Mouse (Mus musculus) stomach, embryonic 15.5 days (tissue): Measurements from ENCODE around the gene Scin. TPM values are rescaled to one million over a fixed set of nuclear protein-coding genes. Genes with fewer than 3 reads are reported as not detected.
A peak's percentile ranks its signal among the peaks of the same experiment; 100 is the strongest.

Experiments used
- ATAC-seq: fragments of 200-750 bp; cut with Nextera tagmentation; 2 replicates; pipeline ENCODE4 v1.8.0; 2017; ENCODE audit warnings: low read depth, moderate number of reproducible peaks, moderate TSS enrichment; ENCODE audit not compliant: insufficient read depth, low FRiP score
- H3K27ac ChIP-seq: fragments of 300-500 bp; sonication (generic); 2 replicates; pipeline ENCODE4 v1.5.1; 2015; ENCODE audit warnings: mild to moderate bottlenecking, inconsistent platforms
- H3K27me3 ChIP-seq: fragments of 300-500 bp; sonication (generic); replicated peaks from 2 replicates; pipeline ENCODE4 v1.6.1; 2015; ENCODE audit warnings: inconsistent platforms
- H3K36me3 ChIP-seq: fragments of 300-500 bp; sonication (generic); 2 replicates; pipeline ENCODE4 v1.6.1; 2015; ENCODE audit warnings: inconsistent platforms
- H3K4me1 ChIP-seq: fragments of 300-500 bp; sonication (generic); 2 replicates; pipeline ENCODE4 v1.6.1; 2015; ENCODE audit warnings: inconsistent platforms
- H3K4me2 ChIP-seq: fragments of 300-500 bp; sonication (generic); 2 replicates; pipeline ENCODE4 v1.6.1; 2015; ENCODE audit warnings: mild to moderate bottlenecking, inconsistent platforms
- H3K4me3 ChIP-seq: fragments of 300-500 bp; sonication (generic); replicated peaks from 2 replicates; pipeline ENCODE4 v1.5.1; 2015; ENCODE audit warnings: inconsistent platforms
- H3K9ac ChIP-seq: fragments of 300-500 bp; sonication (generic); 2 replicates; pipeline ENCODE4 v1.6.1; 2015; ENCODE audit warnings: inconsistent platforms
- H3K9me3 ChIP-seq: fragments of 300-500 bp; sonication (generic); 2 replicates; pipeline ENCODE4 v1.6.1; 2016; ENCODE audit warnings: inconsistent platforms
- WGBS: fragments of 180-500 bp; shearing (Covaris S2); methylation state at CpG from one replicate; pipeline ENCODE4 v1.1.7; 2015; 5-methylcytosine and 5-hydroxymethylcytosine counted together
- polyA plus RNA-seq: library from polyadenylated mRNA; unstranded; fragments of >200 nt; fragmentation: Nextera tagmentation; extraction: Ambion mirVana; gene quantifications from 2 replicates; pipeline ENCODE4 v1.2.1, GENCODE M21; 2015

The Scin gene
- polyA plus RNA-seq, 1 experiment from 2014 or later: 9.4 TPM

- no peaks in the 10 kb centered on the region for H3K27me3 ChIP-seq
- ATAC-seq: no peak
- no peak overlapping the region for H3K27ac ChIP-seq
- no peaks in the 10 kb centered on the region for H3K9me3 ChIP-seq
- no peaks in the 10 kb centered on the region for H3K36me3 ChIP-seq
- 58% methylated on average over 2 of the region's 2 CpGs for WGBS
- H3K4me1 ChIP-seq: no peaks in the 10 kb centered on the region
- H3K9ac ChIP-seq: no peak overlapping the region
- H3K4me3 ChIP-seq: no peak overlapping the region
- H3K4me2 ChIP-seq: no peak overlapping the region
Observed at GRCm38 (mm10) chr12:40104750-40105149, 29.3 kb downstream of the Scin start.

DNA sequence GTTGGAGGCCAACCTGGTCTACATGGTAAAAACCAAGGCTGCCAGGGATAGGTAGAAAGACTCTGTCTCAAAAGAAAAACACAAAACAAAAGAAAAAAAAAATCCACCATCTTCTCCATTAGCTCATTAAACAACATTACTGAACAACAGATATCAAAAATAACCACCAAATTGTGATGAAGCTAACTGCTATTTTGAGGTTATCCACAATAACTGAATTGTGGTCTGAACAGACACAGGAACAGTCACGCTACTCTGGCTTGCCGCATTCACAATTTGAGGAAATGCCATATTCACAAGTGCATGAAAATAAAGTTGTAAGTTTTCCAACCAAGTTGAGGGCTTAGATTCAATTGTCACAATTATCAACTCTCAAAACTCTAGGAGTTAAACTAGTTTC is 31.7 kb downstream of the Scin start:
- no peak overlapping the region for H3K4me2 ChIP-seq
- no peak overlapping the region for H3K27ac ChIP-seq
- H3K27me3 ChIP-seq: no peaks in the 10 kb centered on the region
- WGBS: 90% methylated on average over 2 of the region's 2 CpGs
- H3K9me3 ChIP-seq: no peaks in the 10 kb centered on the region
- H3K4me3 ChIP-seq: no peak overlapping the region
- no peaks in the 10 kb centered on the region for H3K4me1 ChIP-seq
- H3K36me3 ChIP-seq: no peaks in the 10 kb centered on the region
- ATAC-seq: no peak
- no peak overlapping the region for H3K9ac ChIP-seq

GRCm38 (mm10) chr12:40099407-40099806 is 34.6 kb downstream of the Scin start:
- ATAC-seq: no peak
- Histone ChIP-seq H3K27me3 (no peaks in the 10 kb centered on the region), H3K9me3 (no peaks in the 10 kb centered on the region), H3K4me1 (no peaks in the 10 kb centered on the region), H3K4me3 (no peak overlapping the region), H3K9ac (no peak overlapping the region), H3K36me3 (no peaks in the 10 kb centered on the region), H3K27ac (no peak overlapping the region), H3K4me2 (no peak overlapping the region)
- 73% methylated on average over 2 of the region's 2 CpGs for WGBS

GRCm38 (mm10) chr12:40097449-40097848 is 36.6 kb downstream of the Scin start:
- WGBS: 86% methylated on average over 4 of the region's 4 CpGs
- Histone ChIP-seq H3K4me2 (no peak overlapping the region), H3K27ac (no peak overlapping the region), H3K4me3 (no peak overlapping the region), H3K9me3 (no peaks in the 10 kb centered on the region), H3K36me3 (no peaks in the 10 kb centered on the region), H3K4me1 (no peaks in the 10 kb centered on the region), H3K27me3 (no peaks in the 10 kb centered on the region), H3K9ac (no peak overlapping the region)
- ATAC-seq: no peak

DNA sequence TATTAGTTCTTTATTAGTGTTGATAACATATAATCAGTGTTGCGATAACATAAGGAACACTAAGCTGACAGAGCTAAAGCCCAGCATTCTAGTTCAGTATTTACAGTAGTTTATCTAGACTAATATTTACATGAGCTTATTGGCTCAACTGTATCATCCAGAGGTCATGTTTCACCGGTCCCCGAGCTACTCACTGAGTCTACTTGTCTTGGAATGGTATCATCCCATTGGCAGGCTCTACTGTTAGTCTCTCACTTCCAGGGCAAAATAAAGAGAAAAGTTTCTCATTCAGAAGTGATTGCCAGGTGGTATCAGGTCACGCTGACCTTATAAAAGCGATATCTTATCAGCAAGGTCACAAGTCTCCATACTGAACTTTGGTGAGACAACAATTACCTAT is 37.0 kb downstream of the Scin start:
- Histone ChIP-seq H3K4me1 (no peaks in the 10 kb centered on the region), H3K27ac (no peak overlapping the region), H3K9me3 (no peaks in the 10 kb centered on the region), H3K4me2 (no peak overlapping the region), H3K36me3 (no peaks in the 10 kb centered on the region), H3K4me3 (no peak overlapping the region), H3K27me3 (no peaks in the 10 kb centered on the region), H3K9ac (no peak overlapping the region)
- ATAC-seq: no peak
- 70% methylated on average over 5 of the region's 5 CpGs for WGBS

GRCm38 (mm10) chr12:40096453-40096852 is 37.6 kb downstream of the Scin start:
- H3K9me3 ChIP-seq: no peaks in the 10 kb centered on the region
- WGBS: 51% methylated on average over 3 of the region's 3 CpGs
- no peak overlapping the region for H3K4me2 ChIP-seq
- H3K4me3 ChIP-seq: no peak overlapping the region
- no peaks in the 10 kb centered on the region for H3K4me1 ChIP-seq
- H3K9ac ChIP-seq: no peak overlapping the region
- ATAC-seq: no peak
- H3K27me3 ChIP-seq: no peaks in the 10 kb centered on the region
- no peaks in the 10 kb centered on the region for H3K36me3 ChIP-seq
- H3K27ac ChIP-seq: no peak overlapping the region

- 71% methylated on average over 3 of the region's 3 CpGs for WGBS
- H3K4me1 ChIP-seq: no peaks in the 10 kb centered on the region
- no peaks in the 10 kb centered on the region for H3K27me3 ChIP-seq
- H3K4me3 ChIP-seq: no peak overlapping the region
- H3K9ac ChIP-seq: no peak overlapping the region
- no peaks in the 10 kb centered on the region for H3K9me3 ChIP-seq
- H3K27ac ChIP-seq: no peak overlapping the region
- no peak for ATAC-seq
- H3K4me2 ChIP-seq: no peak overlapping the region
- H3K36me3 ChIP-seq: no peaks in the 10 kb centered on the region
Observed at GRCm38 (mm10) chr12:40090017-40090416, 44.0 kb downstream of the Scin start.

DNA sequence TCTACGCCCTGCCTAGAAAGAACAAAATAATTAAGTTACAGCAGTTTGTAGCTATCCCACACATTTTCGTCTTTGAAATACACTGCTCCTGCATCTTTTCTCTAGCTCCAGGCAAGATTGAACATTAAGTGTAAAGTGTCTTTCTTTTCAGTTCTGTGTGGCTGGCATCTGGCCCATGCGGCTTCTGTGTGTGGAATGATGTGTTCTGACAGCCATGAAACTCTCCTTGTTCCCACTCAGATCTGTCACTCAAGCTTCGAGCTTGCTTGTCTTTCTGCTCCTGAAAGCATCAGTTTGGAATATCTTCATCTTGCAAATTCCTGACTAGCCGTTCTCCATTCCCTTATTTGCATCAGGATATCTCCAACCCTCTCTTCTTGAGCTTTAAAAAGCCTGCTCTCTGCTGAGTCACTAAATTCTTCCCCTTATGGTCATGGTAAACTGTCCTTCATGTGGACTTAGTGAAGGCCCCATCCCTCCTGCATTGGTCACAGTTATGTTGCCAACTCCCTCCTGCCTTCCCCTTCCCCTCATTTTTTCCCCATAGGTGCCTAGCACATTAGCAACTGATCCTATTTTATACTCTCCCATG is 48.2 kb downstream of the Scin start:
- no peaks in the 10 kb centered on the region for H3K27me3 ChIP-seq
- no peaks in the 10 kb centered on the region for H3K9me3 ChIP-seq
- WGBS: 79% methylated on average over 5 of the region's 5 CpGs
- H3K4me3 ChIP-seq: no peak overlapping the region
- H3K27ac ChIP-seq: no peak overlapping the region
- H3K4me2 ChIP-seq: no peak overlapping the region
- H3K4me1 ChIP-seq: no peaks in the 10 kb centered on the region
- no peak overlapping the region for H3K9ac ChIP-seq
- H3K36me3 ChIP-seq: no peaks in the 10 kb centered on the region
- ATAC-seq: no peak

DNA sequence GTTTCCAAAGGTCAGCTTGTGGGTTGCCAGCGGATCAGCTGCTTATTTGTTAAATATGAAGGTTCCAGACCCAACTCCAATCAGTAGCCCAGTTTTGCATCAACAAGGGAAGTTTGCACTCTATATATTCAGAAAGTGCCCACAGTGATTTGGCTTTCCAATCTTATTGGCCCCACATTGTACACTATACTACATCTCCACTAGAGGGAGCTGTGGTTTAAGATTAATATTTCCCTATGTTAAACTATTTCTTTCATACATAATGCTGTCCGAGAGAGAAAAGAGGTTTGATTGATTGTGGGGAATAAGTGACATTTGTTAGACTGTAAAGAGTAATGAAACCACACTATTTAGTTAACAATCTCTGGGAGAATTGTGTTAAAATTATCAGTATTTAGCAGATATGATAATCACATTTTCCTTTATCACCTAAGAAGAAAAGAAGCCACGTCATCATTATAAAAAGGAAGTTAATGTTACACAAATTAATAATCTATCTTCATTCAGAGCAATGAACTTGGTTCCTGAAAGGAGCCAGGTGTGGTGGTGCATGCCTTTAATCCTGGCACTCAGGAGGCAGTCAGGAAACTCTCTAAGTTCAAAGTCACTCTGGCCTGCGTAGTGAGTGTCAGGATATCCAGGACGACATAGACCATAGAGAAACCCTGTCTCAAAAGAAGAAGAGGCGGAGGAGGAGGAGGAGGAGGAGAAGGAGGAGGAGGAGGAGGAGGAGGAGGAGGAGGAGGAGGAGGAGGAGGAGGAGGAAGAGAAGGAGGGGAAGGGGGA is 51.4 kb downstream of the Scin start:
- Histone ChIP-seq H3K27me3 (no peaks in the 10 kb centered on the region), H3K27ac (no peak overlapping the region), H3K9me3 (no peaks in the 10 kb centered on the region), H3K36me3 (no peaks in the 10 kb centered on the region), H3K9ac (no peak overlapping the region), H3K4me2 (no peak overlapping the region), H3K4me3 (no peak overlapping the region), H3K4me1 (no peaks in the 10 kb centered on the region)
- 28% methylated on average over 5 of the region's 6 CpGs for WGBS
- peak; percentile 53; the same call in 1 of the 2 replicates for ATAC-seq

DNA sequence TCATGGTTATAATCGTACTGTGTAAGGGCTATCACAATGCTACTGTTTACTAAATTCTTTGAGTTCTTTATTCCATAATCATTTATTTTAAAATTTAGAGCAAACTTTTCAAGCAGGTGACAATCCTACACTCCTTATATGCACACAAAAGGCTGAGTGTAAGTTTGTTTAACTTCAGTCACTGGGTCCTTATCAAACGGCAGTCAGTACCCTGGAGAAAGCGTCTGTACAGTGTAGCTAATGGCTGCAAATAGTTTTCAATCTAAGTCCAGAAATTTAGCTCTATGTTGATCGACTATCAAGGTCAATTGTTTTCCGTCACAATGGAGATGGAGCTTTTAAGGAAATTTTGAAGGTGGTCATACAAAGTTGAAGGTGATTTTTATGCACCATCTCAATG is 52.0 kb downstream of the Scin start:
- H3K4me1 ChIP-seq: no peaks in the 10 kb centered on the region
- no peaks in the 10 kb centered on the region for H3K9me3 ChIP-seq
- no peaks in the 10 kb centered on the region for H3K36me3 ChIP-seq
- WGBS: 39% methylated on average over 5 of the region's 5 CpGs
- no peak overlapping the region for H3K27ac ChIP-seq
- no peak overlapping the region for H3K9ac ChIP-seq
- ATAC-seq: peak; percentile 73; the same call in 1 of the 2 replicates
- H3K4me3 ChIP-seq: no peak overlapping the region
- no peaks in the 10 kb centered on the region for H3K27me3 ChIP-seq
- no peak overlapping the region for H3K4me2 ChIP-seq

- no peaks in the 10 kb centered on the region for H3K36me3 ChIP-seq
- H3K9me3 ChIP-seq: no peaks in the 10 kb centered on the region
- no peak overlapping the region for H3K27ac ChIP-seq
- no peaks in the 10 kb centered on the region for H3K27me3 ChIP-seq
- no peak overlapping the region for H3K9ac ChIP-seq
- WGBS: 51% methylated on average over 5 of the region's 5 CpGs
- no peak for ATAC-seq
- no peaks in the 10 kb centered on the region for H3K4me1 ChIP-seq
- H3K4me2 ChIP-seq: no peak overlapping the region
- H3K4me3 ChIP-seq: no peak overlapping the region
Observed at GRCm38 (mm10) chr12:40073660-40074059, 60.4 kb downstream of the Scin start.

GRCm38 (mm10) chr12:40047024-40047423 is 87.0 kb downstream of the Scin start:
- Histone ChIP-seq H3K9ac (no peak overlapping the region), H3K4me3 (no peak overlapping the region), H3K4me1 (no peaks in the 10 kb centered on the region), H3K9me3 (no peaks in the 10 kb centered on the region), H3K27ac (no peak overlapping the region), H3K36me3 (no peaks in the 10 kb centered on the region), H3K4me2 (no peak overlapping the region), H3K27me3 (no peaks in the 10 kb centered on the region)
- ATAC-seq: no peak
- WGBS: 50% methylated on average over 1 of the region's 1 CpGs
